Mouse (Mus musculus) hindbrain, embryonic 10.5 days (tissue): ENCODE results near the gene Get4. TPM values are rescaled to one million over a fixed set of nuclear protein-coding genes. Genes with fewer than 3 reads are reported as not detected.

ENCODE experiments used
- DNase-seq: peaks from one replicate; pipeline ENCODE4 v3.0.0-alpha.2; 2017; ENCODE audit warnings: low spot score
- H3K27ac ChIP-seq: fragments of 300-500 bp; sonication (generic); 2 replicates; pipeline ENCODE4 v1.5.1; 2016; ENCODE audit warnings: mild to moderate bottlenecking, moderate library complexity
- H3K27me3 ChIP-seq: fragments of 300-500 bp; sonication (generic); 2 replicates; pipeline ENCODE4 v1.6.1; 2016; ENCODE audit warnings: mild to moderate bottlenecking; ENCODE audit not compliant: poor library complexity, insufficient read depth, severe bottlenecking
- H3K36me3 ChIP-seq: fragments of 300-500 bp; sonication (generic); 2 replicates; pipeline ENCODE4 v1.6.1; 2016; ENCODE audit warnings: mild to moderate bottlenecking, moderate library complexity
- H3K4me1 ChIP-seq: fragments of 300-500 bp; sonication (generic); replicated peaks from 2 replicates; pipeline ENCODE4 v1.6.1; 2016; ENCODE audit warnings: mild to moderate bottlenecking
- H3K4me3 ChIP-seq: fragments of 300-500 bp; sonication (generic); 2 replicates; pipeline ENCODE4 v1.5.1; 2016; ENCODE audit warnings: mild to moderate bottlenecking, moderate library complexity
- H3K9me3 ChIP-seq: fragments of 300-500 bp; sonication (generic); 2 replicates; pipeline ENCODE4 v1.6.1; 2016; ENCODE audit warnings: mild to moderate bottlenecking, moderate library complexity
- WGBS: fragments of 180-500 bp; shearing (Covaris S2); methylation state at CpG from one replicate; pipeline ENCODE4 v1.1.7; 2016; 5-methylcytosine and 5-hydroxymethylcytosine counted together
- polyA plus RNA-seq: library from polyadenylated mRNA; unstranded; fragments of >200 nt; fragmentation: Nextera tagmentation; extraction: Ambion mirVana; gene quantifications from 2 replicates; pipeline ENCODE4 v1.2.1, GENCODE M21; 2016

Get4 gene
- polyA plus RNA-seq, 1 experiment from 2014 or later: 171 TPM

DNA sequence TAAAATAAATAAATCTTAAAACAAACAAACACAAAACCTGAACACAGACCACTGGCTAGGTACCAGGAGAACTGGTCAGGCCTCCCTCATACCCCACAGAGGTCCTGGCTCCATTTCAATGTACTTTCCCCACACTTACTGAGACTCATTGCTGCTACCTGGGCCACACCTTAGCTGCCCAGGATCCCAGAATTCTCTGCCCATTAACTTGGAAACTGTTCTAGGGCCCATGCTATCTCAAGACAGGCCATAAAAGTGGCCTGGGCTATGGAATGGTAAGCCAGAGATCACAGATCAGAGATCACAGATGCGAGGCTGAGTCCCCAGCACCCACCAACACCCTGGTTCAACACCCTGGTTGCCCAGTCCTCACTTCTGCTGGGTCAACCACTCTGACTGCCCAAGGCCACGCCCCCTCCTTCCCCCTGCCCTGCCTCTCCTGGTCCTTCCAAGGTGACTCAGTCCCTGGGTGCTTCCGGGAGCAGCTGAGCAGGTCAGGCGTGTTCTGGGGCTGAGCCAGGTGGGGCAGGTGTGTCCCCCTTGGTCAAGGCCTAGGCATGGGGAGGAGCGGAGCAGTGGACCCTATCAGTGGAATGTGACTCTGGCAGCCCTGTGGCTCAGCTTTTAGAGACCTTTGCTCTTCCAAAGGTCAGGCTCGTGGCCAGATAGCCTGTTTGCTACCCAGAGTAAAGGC, 65.0 kb downstream of the Get4 start:
- no peak for DNase-seq
- H3K27me3 ChIP-seq: peaks cover 10% of the 10 kb centered on the region; the same call in 1 of the 2 replicates
- no peak overlapping the region for H3K27ac ChIP-seq
- H3K4me3 ChIP-seq: no peak overlapping the region
- H3K9me3 ChIP-seq: no peaks in the 10 kb centered on the region
- H3K36me3 ChIP-seq: no peaks in the 10 kb centered on the region
- H3K4me1 ChIP-seq: peaks cover 9% of the 10 kb centered on the region; the same call in 1 of the 2 replicates
- WGBS: 71% methylated on average over 6 of the region's 6 CpGs

DNA sequence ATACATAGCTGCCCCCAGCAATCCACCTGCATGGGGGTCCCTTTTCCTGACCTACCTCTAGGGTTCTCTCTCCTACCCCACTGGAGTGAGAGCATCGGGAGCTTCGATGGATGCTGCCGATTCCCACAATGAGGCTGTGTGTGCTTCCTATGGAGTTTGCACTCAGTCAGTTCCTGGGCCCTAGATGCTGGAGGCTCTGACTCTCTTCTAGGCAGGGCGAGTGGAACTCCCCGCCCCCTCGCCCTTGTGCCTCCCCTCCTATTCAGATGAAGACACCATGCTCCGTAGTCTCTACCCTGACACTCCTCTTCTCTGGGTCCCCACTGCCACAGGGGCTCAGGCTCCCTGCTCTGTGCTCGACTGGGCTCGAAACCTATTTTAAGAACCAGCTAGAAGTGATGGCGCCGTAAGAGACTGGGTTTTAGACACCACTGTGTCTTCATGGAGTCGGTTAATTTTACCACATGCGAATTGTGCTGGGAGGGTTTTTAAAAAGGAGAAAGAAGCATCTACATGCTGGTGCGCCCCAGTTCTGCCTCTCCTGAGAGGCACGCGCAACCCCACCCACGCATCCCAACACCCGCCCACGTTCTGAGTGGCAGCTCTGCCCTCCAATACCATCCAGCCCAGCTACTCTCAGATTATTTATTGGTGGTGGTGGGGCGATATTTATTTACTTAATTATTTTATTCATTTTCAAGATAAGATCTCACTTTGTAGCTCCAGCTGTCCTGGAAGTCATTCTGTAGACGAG, 65.8 kb downstream of the Get4 start:
- no peak overlapping the region for H3K4me3 ChIP-seq
- no peaks in the 10 kb centered on the region for H3K36me3 ChIP-seq
- H3K4me1 ChIP-seq: peaks cover 9% of the 10 kb centered on the region; the same call in 1 of the 2 replicates
- WGBS: 64% methylated on average over 21 of the region's 21 CpGs
- peaks cover 18% of the 10 kb centered on the region for H3K27me3 ChIP-seq
- DNase-seq: no peak
- no peak overlapping the region for H3K27ac ChIP-seq
- H3K9me3 ChIP-seq: no peaks in the 10 kb centered on the region

Other genes starting within 250 kb of the Get4 start
- 11.7 and 28.8 TPM in 2 replicates for gene Prkar1b, start 102.3 kb upstream of the Get4 start, polyA plus RNA-seq
- 8.7 and 10.3 TPM in 2 replicates for gene Dnaaf5, start 102.1 kb upstream of the Get4 start, polyA plus RNA-seq
- 44.1 and 50.2 TPM in 2 replicates for gene Sun1, start 51.7 kb upstream of the Get4 start, polyA plus RNA-seq
- gene Adap1, start 73.3 kb downstream of the Get4 start, polyA plus RNA-seq: 0.65 and 1.5 TPM in 2 replicates
- 116 and 147 TPM in 2 replicates for gene Cox19, start 99.1 kb downstream of the Get4 start, polyA plus RNA-seq
- gene Cyp2w1, start 100.3 kb downstream of the Get4 start, polyA plus RNA-seq: not detected in 2 replicates
- 2.0 and 2.8 TPM in 2 replicates for gene Gpr146, start 125.4 kb downstream of the Get4 start, polyA plus RNA-seq
- gene C130050O18Rik, start 153.0 kb downstream of the Get4 start, polyA plus RNA-seq: 0.43 TPM in 1 of 2 replicates, not detected in the other
- 0.40 and 0.76 TPM in 2 replicates for gene Gper1, start 170.8 kb downstream of the Get4 start, polyA plus RNA-seq
- gene 3110082I17Rik, start 208.2 kb downstream of the Get4 start, polyA plus RNA-seq: 49.1 and 56.3 TPM in 2 replicates
- 9.7 and 13.2 TPM in 2 replicates for gene Zfand2a, start 232.2 kb downstream of the Get4 start, polyA plus RNA-seq